ENCODE assay signal across 26 mouse cellular contexts in the genomic region with DNA sequence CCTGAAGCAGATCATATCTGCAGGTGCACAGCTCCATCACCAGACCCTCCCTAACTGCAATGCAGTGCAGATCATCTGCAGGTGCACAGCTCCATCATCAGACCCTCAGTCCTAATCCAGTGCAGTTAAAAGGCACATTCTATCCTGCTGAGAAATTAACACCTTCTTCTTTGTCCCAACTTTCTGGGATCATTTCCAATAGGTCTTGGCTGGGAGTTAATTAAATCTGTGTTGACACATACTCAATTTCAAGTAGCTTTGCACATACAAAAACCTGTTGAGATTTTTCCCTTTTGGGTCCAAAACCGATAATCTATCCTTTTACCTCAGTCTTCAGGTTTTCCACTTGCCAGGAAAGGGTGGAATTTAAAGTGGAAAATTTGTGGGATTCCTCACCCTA.
DNase-seq lines count a peak whose midpoint lies in the region; ATAC-seq and TF ChIP-seq lines count a peak whose summit lies in the region.
"Had no signal": no experiment of that assay in that cellular context is flagged by ENCODE, and none has a peak within 500 bp of the region (broad histone marks: within the 10 kb centered on the region; RNA-seq: fewer than 3 reads in every experiment).

No protein-coding gene starts in this region.

- no peak overlapping the region for H3K4me2 ChIP-seq in embryonic facial prominence, embryonic 14.5 days (ENCODE audit: low read depth, low read length)
- H3K4me2 ChIP-seq in forebrain, embryonic 14.5 days (ENCODE audit: low read length): no peak overlapping the region
- no peak overlapping the region for H3K4me2 ChIP-seq in forebrain, postnatal 0 days (ENCODE audit: low read depth)
- H3K4me2 ChIP-seq: embryonic facial prominence, embryonic 12.5 days; embryonic facial prominence, embryonic 15.5 days had no signal

- no peak overlapping the region for H3K27ac ChIP-seq in embryonic facial prominence, embryonic 14.5 days (replicated peaks; ENCODE audit: low read depth, low read length)
- H3K27ac ChIP-seq in embryonic facial prominence, embryonic 10.5 days (replicated peaks): no peak overlapping the region
- no peak overlapping the region for H3K27ac ChIP-seq in forebrain, embryonic 14.5 days (ENCODE audit: low read depth, low read length)
- H3K27ac ChIP-seq in forebrain, embryonic 10.5 days: no peak overlapping the region
- H3K27ac ChIP-seq in forebrain, postnatal 0 days (ENCODE audit: low read depth, low read length): no peak overlapping the region
- H3K27ac ChIP-seq: embryonic facial prominence, embryonic 12.5 days; embryonic facial prominence, embryonic 15.5 days had no signal

- no peak; the same call in 1 of the 2 replicates for ATAC-seq in embryonic facial prominence, embryonic 14.5 days (ENCODE audit: low read depth)
- no peak; the same call in 1 of the 2 replicates for ATAC-seq in forebrain, embryonic 14.5 days
- ATAC-seq in forebrain, postnatal 0 days: no peak
- no peak for ATAC-seq in granulocyte monocyte progenitor cell, adult 5-6 weeks (replicated peaks; ENCODE audit: poor library complexity, severe bottlenecking)
- ATAC-seq: activated CD4-positive, CD25-positive, alpha-beta regulatory T cell, adult 4 months; CD4-positive, CD25-positive, alpha-beta regulatory T cell, adult 4 months; Patski had no signal

- no peaks in the 10 kb centered on the region for H3K27me3 ChIP-seq in embryonic facial prominence, embryonic 14.5 days (replicated peaks; ENCODE audit: control insufficient read depth, insufficient read depth, low read length)
- H3K27me3 ChIP-seq in embryonic facial prominence, embryonic 10.5 days (replicated peaks; ENCODE audit: low read depth, poor library complexity, severe bottlenecking): no peaks in the 10 kb centered on the region
- H3K27me3 ChIP-seq in forebrain, embryonic 14.5 days (replicated peaks; ENCODE audit: control insufficient read depth, insufficient read depth, low read length): no peaks in the 10 kb centered on the region
- no peaks in the 10 kb centered on the region for H3K27me3 ChIP-seq in forebrain, embryonic 10.5 days (ENCODE audit: poor library complexity, severe bottlenecking)
- no peaks in the 10 kb centered on the region for H3K27me3 ChIP-seq in forebrain, postnatal 0 days (ENCODE audit: insufficient read depth, low read length)
- H3K27me3 ChIP-seq: CH12.LX; embryonic facial prominence, embryonic 15.5 days had no signal

- no peak overlapping the region for H3K4me3 ChIP-seq in embryonic facial prominence, embryonic 14.5 days (ENCODE audit: low read depth, low read length)
- H3K4me3 ChIP-seq in embryonic facial prominence, embryonic 10.5 days: no peak overlapping the region
- no peak overlapping the region for H3K4me3 ChIP-seq in forebrain, embryonic 14.5 days (ENCODE audit: low read depth, low read length)
- H3K4me3 ChIP-seq in forebrain, embryonic 10.5 days: no peak overlapping the region
- H3K4me3 ChIP-seq in forebrain, postnatal 0 days (ENCODE audit: low read depth, low read length): no peak overlapping the region
- H3K4me3 ChIP-seq: embryonic facial prominence, embryonic 12.5 days; embryonic facial prominence, embryonic 15.5 days; erythroblast, embryonic 14.5 days had no signal

- H3K9ac ChIP-seq in embryonic facial prominence, embryonic 14.5 days (ENCODE audit: low read depth, low read length): no peak overlapping the region
- no peak overlapping the region for H3K9ac ChIP-seq in forebrain, embryonic 14.5 days (ENCODE audit: low read length)
- no peak overlapping the region for H3K9ac ChIP-seq in forebrain, postnatal 0 days
- H3K9ac ChIP-seq: embryonic facial prominence, embryonic 12.5 days; embryonic facial prominence, embryonic 15.5 days had no signal

- H3K9me3 ChIP-seq in embryonic facial prominence, embryonic 14.5 days (ENCODE audit: control insufficient read depth, low read length): no peaks in the 10 kb centered on the region
- no peaks in the 10 kb centered on the region for H3K9me3 ChIP-seq in embryonic facial prominence, embryonic 10.5 days
- H3K9me3 ChIP-seq in forebrain, embryonic 14.5 days (replicated peaks; ENCODE audit: control insufficient read depth, low read length): no peaks in the 10 kb centered on the region
- no peaks in the 10 kb centered on the region for H3K9me3 ChIP-seq in forebrain, embryonic 10.5 days
- H3K9me3 ChIP-seq in forebrain, postnatal 0 days (ENCODE audit: low read length): no peaks in the 10 kb centered on the region
- H3K9me3 ChIP-seq: embryonic facial prominence, embryonic 12.5 days; embryonic facial prominence, embryonic 15.5 days; G1E had no signal

- H3K36me3 ChIP-seq in embryonic facial prominence, embryonic 14.5 days (ENCODE audit: control insufficient read depth, insufficient read depth, low read length): no peaks in the 10 kb centered on the region
- H3K36me3 ChIP-seq in embryonic facial prominence, embryonic 10.5 days (replicated peaks): no peaks in the 10 kb centered on the region
- no peaks in the 10 kb centered on the region for H3K36me3 ChIP-seq in forebrain, embryonic 14.5 days (ENCODE audit: control insufficient read depth, insufficient read depth, low read length)
- H3K36me3 ChIP-seq in forebrain, embryonic 10.5 days (replicated peaks): no peaks in the 10 kb centered on the region
- H3K36me3 ChIP-seq in forebrain, postnatal 0 days (ENCODE audit: insufficient read depth): no peaks in the 10 kb centered on the region
- H3K36me3 ChIP-seq: embryonic facial prominence, embryonic 12.5 days; embryonic facial prominence, embryonic 15.5 days; G1E had no signal

- H3K4me1 ChIP-seq in embryonic facial prominence, embryonic 14.5 days (ENCODE audit: control insufficient read depth, insufficient read depth, low read length): peaks cover 7% of the 10 kb centered on the region; the same call in 1 of the 2 replicates
- no peaks in the 10 kb centered on the region for H3K4me1 ChIP-seq in embryonic facial prominence, embryonic 10.5 days
- H3K4me1 ChIP-seq in forebrain, embryonic 14.5 days (ENCODE audit: control insufficient read depth, insufficient read depth, low read length): no peaks in the 10 kb centered on the region
- H3K4me1 ChIP-seq in forebrain, embryonic 10.5 days: peaks cover 7% of the 10 kb centered on the region; the same call in 1 of the 2 replicates
- no peaks in the 10 kb centered on the region for H3K4me1 ChIP-seq in forebrain, postnatal 0 days (ENCODE audit: insufficient read depth)
- H3K4me1 ChIP-seq: embryonic facial prominence, embryonic 15.5 days had no signal

- 83% methylated on average over 1 of the region's 1 CpGs for WGBS in embryonic facial prominence, embryonic 14.5 days
- WGBS in embryonic facial prominence, embryonic 10.5 days: 85% methylated on average over 1 of the region's 1 CpGs
- WGBS in forebrain, embryonic 14.5 days: 8% methylated on average over 1 of the region's 1 CpGs
- WGBS in forebrain, embryonic 10.5 days: 88% methylated on average over 1 of the region's 1 CpGs
- WGBS in forebrain, postnatal 0 days: 27% methylated on average over 1 of the region's 1 CpGs

- peak; percentile 27 for DNase-seq in embryonic facial prominence, embryonic 14.5 days (ENCODE audit: low spot score)
- no peak for DNase-seq in embryonic facial prominence, embryonic 10.5 days (ENCODE audit: low spot score)
- peak; percentile 67 for DNase-seq in forebrain, embryonic 14.5 days (ENCODE audit: low spot score)
- DNase-seq in forebrain, embryonic 10.5 days (ENCODE audit: extremely low spot score, low spot score): no peak
- peak; percentile 80 for DNase-seq in brain, embryonic 14.5 days (ENCODE audit: low read depth)
- DNase-seq in forebrain, postnatal 0 days: peak; percentile 13
- DNase-seq: adrenal gland, adult 8-10 months; adrenal gland, postnatal 14 days; adrenal gland, postnatal 36 days; B cell, adult 2 months; cerebellum, adult 11 months; cerebellum, adult 18-20 months; cerebellum, adult 8-10 months; cerebellum, adult 9-11 months; cerebellum, postnatal 14 days; cerebellum, postnatal 36 days; embryo, embryonic 11 days had no signal

- no peak for TF ChIP-seq CTCF in brain, embryonic 14.5 days (IDR thresholded peaks at IDR 0.05; ENCODE audit: borderline replicate concordance, extremely low read depth, insufficient read depth, insufficient read length)
- no peak for TF ChIP-seq CTCF in forebrain, postnatal 0 days (IDR thresholded peaks at IDR 0.05; ENCODE audit: low read depth)

- no peak for TF ChIP-seq POLR2A in brain, embryonic 14.5 days (IDR thresholded peaks at IDR 0.05; ENCODE audit: borderline replicate concordance, extremely low read depth, insufficient read depth, insufficient read length, poor library complexity, severe bottlenecking)

Comparison
In these comparisons a context has a peak if more than half of its experiments do, and no peak if none do; other contexts are left out.
1. DNase-seq: peak in embryonic facial prominence, embryonic 14.5 days (single experiment), forebrain, embryonic 14.5 days (single experiment), brain, embryonic 14.5 days (single experiment) and forebrain, postnatal 0 days (single experiment); none in embryonic facial prominence, embryonic 10.5 days (single experiment) and forebrain, embryonic 10.5 days (single experiment).